Mouse (Mus musculus): Measurements from ENCODE around the gene Man2a2.

Gene Man2a2

GRCm38 (mm10) chr7:80371041-80371751 is at the start of gene Man2a2:
Gene Man2a2 (minus strand): TSS chr7:80371375.
- in situ Hi-C loops (cut with MboI; ENCODE audit: unreplicated experiment in 2 of 2) = loop anchor here (5.0 to 10.0 kb wide), 3 partner anchors 359 to 576 kb away; partner anchors contain the start of gene Mesp1 (in 2 of the 2)

GRCm38 (mm10) chr7:80420586-80420985 is 49.4 kb upstream of the Man2a2 start:
- in situ Hi-C loops (cut with MboI; ENCODE audit: unreplicated experiment in 2 of 2) = loop anchor here in 1 of 2 experiments (25.0 kb wide), 1 partner anchor 642 kb away; the partner anchor contains the start of gene Alpk3

- in situ Hi-C loops (cut with MboI; ENCODE audit: unreplicated experiment in 2 of 2) = loop anchor here in 1 of 2 experiments (25.0 kb wide), 1 partner anchor 643 kb away; the partner anchor contains the start of gene Alpk3
Measured at GRCm38 (mm10) chr7:80419278-80419677, 48.1 kb upstream of the Man2a2 start.

DNA sequence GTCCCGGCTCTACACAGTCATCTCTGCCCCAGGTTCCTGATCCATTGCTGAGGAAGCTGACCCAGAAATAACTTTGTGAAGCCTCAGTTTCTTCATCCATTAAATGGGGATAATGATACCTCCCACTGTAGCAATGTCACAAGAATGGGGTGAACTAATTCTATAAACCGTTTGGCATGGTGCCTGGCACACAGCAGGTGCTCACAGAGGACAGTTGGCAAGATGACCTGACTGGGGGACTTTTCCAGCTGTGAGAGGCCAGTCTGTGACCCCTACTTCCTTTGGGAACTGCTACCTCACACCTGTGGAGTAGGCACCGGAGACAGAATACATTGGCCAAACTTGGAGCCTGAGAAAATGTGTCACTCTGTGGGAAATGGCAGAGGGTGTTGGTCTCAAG is 46.9 kb upstream of the Man2a2 start:
- in situ Hi-C loops (cut with MboI; ENCODE audit: unreplicated experiment in 2 of 2) = loop anchor here in 1 of 2 experiments (25.0 kb wide), 1 partner anchor 644 kb away; the partner anchor contains the start of gene Alpk3

GRCm38 (mm10) chr7:80417601-80418000 is 46.4 kb upstream of the Man2a2 start:
- in situ Hi-C loops (cut with MboI; ENCODE audit: unreplicated experiment in 2 of 2) = loop anchor here in 1 of 2 experiments (25.0 kb wide), 1 partner anchor 645 kb away; the partner anchor contains the start of gene Alpk3

GRCm38 (mm10) chr7:80416969-80417368 is 45.8 kb upstream of the Man2a2 start:
- in situ Hi-C loops (cut with MboI; ENCODE audit: unreplicated experiment in 2 of 2) = loop anchor here in 1 of 2 experiments (25.0 kb wide), 1 partner anchor 645 kb away; the partner anchor contains the start of gene Alpk3

DNA sequence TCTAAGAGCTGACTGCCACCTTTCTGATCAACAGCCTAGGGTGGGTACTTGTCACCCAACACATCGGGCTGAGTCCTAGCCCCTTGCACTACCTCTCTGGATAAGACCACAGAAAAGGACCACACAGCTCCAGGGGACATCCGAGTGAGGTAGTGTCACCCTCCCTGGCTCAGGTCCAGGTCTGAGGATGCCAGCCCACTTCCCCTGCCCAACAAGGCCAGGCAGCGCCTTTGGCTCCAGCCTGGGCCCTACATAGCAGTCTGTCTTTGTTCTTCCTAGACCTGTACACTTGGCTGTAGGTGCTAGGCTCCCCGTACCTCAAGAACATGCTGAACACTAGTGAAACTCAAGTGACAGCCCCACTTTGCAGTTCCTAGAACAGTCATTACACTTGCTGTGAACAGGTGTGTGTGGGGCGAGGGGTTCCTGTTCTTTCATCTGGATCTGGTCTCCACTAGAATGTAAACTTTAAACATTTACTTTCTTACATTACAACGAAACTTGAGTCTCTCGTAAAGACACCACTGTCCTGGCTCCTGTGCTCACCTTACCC is 43.2 kb upstream of the Man2a2 start:
- in situ Hi-C loops (cut with MboI; ENCODE audit: unreplicated experiment in 2 of 2) = loop anchor here in 1 of 2 experiments (25.0 kb wide), 1 partner anchor 648 kb away; the partner anchor contains the start of gene Alpk3

DNA sequence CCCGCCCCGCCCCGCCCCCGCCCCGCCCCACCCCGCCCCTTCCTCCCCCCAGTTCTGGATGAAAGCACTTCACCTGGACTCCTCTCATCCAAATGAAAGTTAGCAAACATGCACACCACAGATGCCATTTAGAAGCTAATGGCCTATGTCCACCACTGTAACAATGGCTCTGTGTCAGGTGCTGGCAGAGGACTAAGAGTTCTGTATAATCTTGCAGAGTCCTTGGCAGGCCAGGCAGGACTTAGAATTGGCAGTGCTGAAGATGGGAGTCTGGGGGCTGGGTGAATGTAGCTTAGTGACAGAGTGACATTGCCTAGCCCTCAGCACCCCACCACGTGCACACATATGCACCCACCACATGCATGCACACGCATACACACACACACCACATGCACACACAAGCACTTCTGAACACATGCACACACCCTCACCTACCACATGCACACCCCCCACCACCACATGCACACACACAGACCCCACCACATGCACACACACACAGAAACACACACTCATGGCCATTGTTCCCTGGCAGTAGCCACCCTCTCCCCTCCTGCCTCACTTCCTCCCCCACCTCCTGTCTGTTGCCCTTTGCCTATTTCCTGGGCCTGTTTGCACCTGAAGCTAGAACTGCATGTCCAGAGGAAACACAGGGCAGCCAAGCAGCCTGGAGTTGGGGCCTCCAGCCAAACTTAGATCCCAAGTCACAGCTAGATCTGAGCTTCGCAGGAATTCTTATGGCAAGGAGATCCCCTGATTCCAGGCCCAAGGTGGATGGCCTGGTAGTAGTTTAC is 42.5 kb upstream of the Man2a2 start:
- in situ Hi-C loops (cut with MboI; ENCODE audit: unreplicated experiment in 2 of 2) = loop anchor here in 1 of 2 experiments (25.0 kb wide), 1 partner anchor 649 kb away; the partner anchor contains the start of gene Alpk3

- in situ Hi-C loops (cut with MboI; ENCODE audit: unreplicated experiment in 2 of 2) = loop anchor here in 1 of 2 experiments (25.0 kb wide), 1 partner anchor 650 kb away; the partner anchor contains the start of gene Alpk3
Measured at GRCm38 (mm10) chr7:80412781-80413180, 41.6 kb upstream of the Man2a2 start.

DNA sequence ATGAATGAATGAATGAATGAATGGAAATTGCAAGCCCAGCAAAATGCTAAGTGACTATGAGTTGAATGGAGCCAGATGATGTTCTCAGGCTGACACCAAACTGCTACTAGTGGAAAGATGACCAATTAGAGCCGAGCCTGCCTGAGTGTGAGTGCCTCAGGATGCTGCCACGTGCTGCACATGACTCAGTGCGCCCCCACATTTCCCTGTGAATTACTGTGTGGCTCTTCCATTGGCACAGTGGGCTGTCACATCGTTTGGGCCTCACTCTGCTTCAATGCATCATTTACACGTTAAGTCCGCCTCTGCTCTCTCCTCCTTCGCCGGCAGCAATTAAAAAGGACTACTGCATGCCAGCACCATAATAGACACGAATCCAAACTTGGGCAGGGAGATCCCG is 41.1 kb upstream of the Man2a2 start:
- in situ Hi-C loops (cut with MboI; ENCODE audit: unreplicated experiment in 2 of 2) = loop anchor here in 1 of 2 experiments (25.0 kb wide), 1 partner anchor 650 kb away; the partner anchor contains the start of gene Alpk3

DNA sequence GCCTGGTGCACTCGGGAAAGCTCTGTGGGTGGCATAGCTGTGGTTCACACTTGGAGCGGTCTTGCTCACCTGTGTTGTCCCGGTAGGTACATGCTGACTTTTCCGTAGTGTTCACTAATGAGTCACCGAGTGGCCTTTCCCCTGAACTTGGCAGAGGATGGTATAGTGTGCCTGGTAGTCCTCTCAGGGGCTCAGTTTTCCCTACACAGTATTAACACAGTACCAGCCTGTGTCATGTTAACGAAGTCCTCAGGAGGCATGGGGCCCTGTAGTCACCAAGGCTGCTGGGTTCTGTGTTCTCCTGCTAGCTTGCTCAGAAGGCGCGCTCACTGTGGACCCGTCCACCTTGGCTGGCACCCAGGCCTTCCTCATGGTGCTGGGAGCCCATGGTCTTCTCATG is 39.2 kb upstream of the Man2a2 start:
- in situ Hi-C loops (cut with MboI; ENCODE audit: unreplicated experiment in 2 of 2) = loop anchor here in 1 of 2 experiments (25.0 kb wide), 1 partner anchor 652 kb away; the partner anchor contains the start of gene Alpk3

GRCm38 (mm10) chr7:80407712-80408111 is 36.5 kb upstream of the Man2a2 start:
- in situ Hi-C loops (cut with MboI; ENCODE audit: unreplicated experiment in 2 of 2) = loop anchor here in 1 of 2 experiments (25.0 kb wide), 1 partner anchor 655 kb away; the partner anchor contains the start of gene Alpk3

DNA sequence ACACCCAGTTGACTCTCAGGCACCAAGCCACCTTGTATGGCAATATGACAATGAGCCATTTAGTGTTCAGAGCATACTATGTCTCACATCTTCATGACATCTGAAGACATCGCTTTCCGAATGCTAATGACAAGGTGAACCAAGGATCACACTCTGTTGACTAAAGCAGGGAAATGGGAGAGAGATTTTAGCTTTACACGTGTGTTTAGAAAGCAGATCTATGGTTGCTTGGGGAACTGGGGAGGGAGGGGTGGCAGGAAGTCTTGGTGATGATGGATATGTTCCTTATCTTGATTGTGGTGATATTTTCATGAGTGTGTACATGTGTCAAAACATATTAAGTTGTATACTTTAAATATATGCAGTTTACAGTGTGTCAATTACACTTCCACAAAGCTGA is 35.0 kb upstream of the Man2a2 start:
- in situ Hi-C loops (cut with MboI; ENCODE audit: unreplicated experiment in 2 of 2) = loop anchor here in 1 of 2 experiments (25.0 kb wide), 1 partner anchor 656 kb away; the partner anchor contains the start of gene Alpk3

DNA sequence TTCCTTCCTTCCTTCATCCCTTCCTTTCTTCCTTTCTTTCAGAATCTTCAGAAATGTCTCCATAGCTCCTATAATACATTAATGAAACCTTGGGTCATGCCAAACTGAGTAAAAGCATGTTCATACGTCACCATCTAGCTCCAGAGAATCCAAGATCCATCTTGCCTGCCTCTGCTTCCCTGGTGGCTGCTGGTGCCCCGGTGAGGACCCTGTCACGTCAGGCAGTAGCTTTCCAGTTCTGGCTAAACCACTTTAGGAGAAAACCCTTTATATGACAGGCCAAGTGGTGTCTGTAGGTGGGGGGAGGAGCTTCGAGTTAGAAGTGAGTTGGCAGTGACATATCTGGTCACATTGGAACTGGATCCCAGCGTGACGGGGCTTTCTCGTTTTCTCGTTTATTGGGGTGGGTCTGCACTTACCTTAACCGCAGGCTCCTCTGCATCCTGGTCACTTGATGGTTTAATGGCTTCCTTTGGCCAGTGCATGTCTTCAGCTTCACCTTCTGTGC is 34.1 kb upstream of the Man2a2 start, which contains the start of gene Furin:
Gene Furin, minus strand, starts transcription at position 249 of the 508 bp plus-strand sequence.
- in situ Hi-C loops (cut with MboI; ENCODE audit: unreplicated experiment in 2 of 2) = loop anchor here in 1 of 2 experiments (25.0 kb wide), 1 partner anchor 657 kb away; the partner anchor contains the start of gene Alpk3

- in situ Hi-C loops (cut with MboI; ENCODE audit: unreplicated experiment in 2 of 2) = loop anchor here in 1 of 2 experiments (25.0 kb wide), 1 partner anchor 658 kb away; the partner anchor contains the start of gene Alpk3
Measured at GRCm38 (mm10) chr7:80404101-80404894, 33.1 kb upstream of the Man2a2 start.

DNA sequence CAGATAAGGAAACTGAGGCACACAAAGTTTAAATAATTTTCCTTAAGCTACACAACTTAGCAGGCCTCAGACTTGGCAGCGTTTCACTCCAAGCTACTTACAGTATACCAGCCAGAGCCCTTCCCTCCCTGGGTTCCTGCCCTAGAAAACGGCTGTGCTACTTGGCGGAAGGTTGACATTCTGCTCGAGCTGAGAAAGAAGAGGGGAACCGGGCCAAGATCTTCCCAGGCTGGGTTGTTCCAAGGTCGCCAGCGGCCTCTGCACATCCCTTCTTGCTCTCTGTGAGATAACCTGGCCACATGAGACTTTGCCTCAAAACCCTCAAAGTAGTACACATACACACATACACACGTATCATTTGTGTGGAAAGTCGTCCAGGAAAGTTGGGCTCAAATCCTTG is 32.4 kb upstream of the Man2a2 start:
- in situ Hi-C loops (cut with MboI; ENCODE audit: unreplicated experiment in 2 of 2) = loop anchor here in 1 of 2 experiments (25.0 kb wide), 1 partner anchor 659 kb away; the partner anchor contains the start of gene Alpk3

GRCm38 (mm10) chr7:80402651-80403321 is 31.6 kb upstream of the Man2a2 start:
- in situ Hi-C loops (cut with MboI; ENCODE audit: unreplicated experiment in 2 of 2) = loop anchor here in 1 of 2 experiments (25.0 kb wide), 1 partner anchor 660 kb away; the partner anchor contains the start of gene Alpk3
